Mouse (Mus musculus) Patski (cell line): ENCODE results near the gene Psma7. TPM values are rescaled to one million over a fixed set of nuclear protein-coding genes. Genes with fewer than 3 reads are reported as not detected.
A peak's percentile ranks its signal among the peaks of the same experiment; 100 is the strongest.

ENCODE experiments used
- ATAC-seq: fragments of 100-300 bp; one replicate; pipeline ENCODE4 v1.8.0; 2021
- CTCF ChIA-PET: fragments of 350-600 bp; sonication (Branson Sonifier 250); formaldehyde crosslinking; loops from one replicate; lab custom pipeline; 2022; ENCODE audit warnings: inconsistent platforms; lab: Charles Lee
- POLR2A ChIA-PET: fragments of 350-600 bp; sonication (Branson Sonifier 250); formaldehyde crosslinking; loops from one replicate; lab custom pipeline; 2022; ENCODE audit warnings: antibody characterized with exemption, inconsistent platforms; lab: Charles Lee
- DNase-seq: peaks from one replicate; pipeline ENCODE4 v3.0.0-alpha.2; 2011; ENCODE audit warnings: low read depth, low spot score
- H3K27me3 ChIP-seq: fragments of 371-371 bp; one replicate; pipeline ENCODE4 v1.5.1; 2021
- CTCF ChIP-seq: fragments of 100-300 bp; IDR thresholded peaks from one replicate; pipeline ENCODE4 v1.5.1; 2021
- in situ Hi-C: fragments of 300-500 bp; cut with MboI; formaldehyde crosslinking; loops from 3 replicates; pipeline ENCODE4 v1.11.1; 2018; ENCODE audit warnings: low pct_unique_long_range_greater_than_20kb, mixed read lengths
- polyA plus RNA-seq: library from polyadenylated mRNA; unstranded; gene quantifications from one replicate; pipeline ENCODE4 v1.2.3, GENCODE M21; 2021

Gene Psma7
- polyA plus RNA-seq, 1 experiment from 2014 or later = 316 TPM

GRCm38 (mm10) chr2:180047580-180047979 lies 5.3 kb upstream of the Psma7 start:
- TF ChIP-seq CTCF = no peak
- CTCF ChIA-PET = interaction anchor here (1.2 to 3.5 kb wide), 3 partner anchors 12 to 133 kb away, joined by 3 to 16 read pairs (median 3); no protein-coding TSS in a partner anchor
- DNase-seq (no peak), ATAC-seq (no peak)
- in situ Hi-C loops = loop anchor here (5.0 kb wide), 1 partner anchor 130 kb away; no protein-coding TSS in a partner anchor
- no peaks in the 10 kb centered on the region for H3K27me3 ChIP-seq
- POLR2A ChIA-PET = interaction anchor here (1.6 kb wide), 1 partner anchor 9 kb away, joined by 5 read pairs; no protein-coding TSS in a partner anchor

- ATAC-seq (no peak), DNase-seq (no peak)
- H3K27me3 ChIP-seq = no peaks in the 10 kb centered on the region
- ChIA-PET POLR2A (interaction anchor here (0.7 kb wide), 1 partner anchor 187 kb away, joined by 5 read pairs; no protein-coding TSS in a partner anchor), CTCF (interaction anchor here (0.5 to 4.1 kb wide), 7 partner anchors 9 to 131 kb away, joined by 3 to 26 read pairs (median 4); no protein-coding TSS in a partner anchor)
- in situ Hi-C loops = loop anchor here (5.0 kb wide), 1 partner anchor 128 kb away; no protein-coding TSS in a partner anchor
- no peak for TF ChIP-seq CTCF
Measured at GRCm38 (mm10) chr2:180045283-180045682, 3.0 kb upstream of the Psma7 start.

DNA sequence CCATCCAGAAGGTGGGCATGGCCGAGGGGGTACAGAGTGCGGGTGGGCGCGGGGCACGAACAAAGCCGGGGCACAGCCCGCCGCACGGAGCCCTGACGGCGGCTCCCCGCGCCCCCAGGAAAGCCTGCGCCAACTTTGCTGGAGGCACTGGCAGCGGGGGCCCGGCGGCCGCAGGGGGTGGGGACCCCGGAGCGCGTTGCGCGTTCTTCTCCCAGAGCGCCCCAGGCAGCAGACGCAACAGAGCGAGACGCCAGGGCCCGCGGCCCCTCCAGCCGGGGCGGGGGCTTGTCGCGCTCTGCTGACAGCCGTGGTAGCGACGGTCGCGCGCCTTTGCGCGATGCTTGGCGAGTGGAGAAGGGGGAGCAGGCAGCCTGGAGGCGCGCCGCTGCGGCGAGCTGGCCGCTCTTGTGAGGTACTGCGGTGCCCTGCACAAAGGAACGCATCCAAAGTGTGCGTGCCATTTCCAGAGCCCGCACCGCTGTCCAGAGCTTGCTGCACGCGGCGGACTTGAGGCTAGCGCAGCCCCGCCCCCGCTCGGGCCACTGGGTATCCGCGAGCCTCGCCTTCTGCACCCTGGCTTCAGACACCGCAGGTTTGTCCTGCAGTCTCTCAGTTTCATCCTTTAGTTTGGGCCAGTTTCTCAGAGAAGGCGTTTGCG lies 754 bp upstream of the Psma7 start:
- in situ Hi-C loops = loop anchor here (5.0 kb wide), 1 partner anchor 66 kb away; the partner anchor contains the start of gene Taf4
- peak; percentile 37 for ATAC-seq
- TF ChIP-seq CTCF = no peak
- ChIA-PET POLR2A (interaction anchor here (0.6 to 2.1 kb wide), 4 partner anchors 16 to 63 kb away, joined by 3 to 5 read pairs (median 3); partner anchors contain the start of gene Lsm14b), CTCF (interaction anchor here (0.7 to 4.1 kb wide), 6 partner anchors 10 to 129 kb away, joined by 3 to 26 read pairs (median 3); no protein-coding TSS in a partner anchor)
- H3K27me3 ChIP-seq = no peaks in the 10 kb centered on the region
- no peak for DNase-seq

- DNase-seq (no peak), ATAC-seq (peak; percentile 27)
- ChIA-PET POLR2A (interaction anchor here (0.6 to 2.1 kb wide), 5 partner anchors 9 to 1802 kb away, joined by 3 to 6 read pairs (median 5); partner anchors contain the start of genes Lsm14b and Taf4), CTCF (interaction anchor here (1.1 to 2.8 kb wide), 3 partner anchors 9 to 63 kb away, joined by 3 to 8 read pairs (median 4); no protein-coding TSS in a partner anchor)
- no peaks in the 10 kb centered on the region for H3K27me3 ChIP-seq
- TF ChIP-seq CTCF = no peak
- in situ Hi-C loops = loop anchor here (5.0 kb wide), 1 partner anchor 64 kb away; the partner anchor contains the start of gene Taf4
Measured at GRCm38 (mm10) chr2:180041577-180042255, 517 bp downstream of the Psma7 start.

GRCm38 (mm10) chr2:180040406-180040805 lies 1.8 kb downstream of the Psma7 start:
- TF ChIP-seq CTCF = no peak
- CTCF ChIA-PET = interaction anchor here (2.8 kb wide), 1 partner anchor 14 kb away, joined by 8 read pairs; no protein-coding TSS in a partner anchor
- ATAC-seq (no peak), DNase-seq (no peak)
- in situ Hi-C loops = loop anchor here (5.0 kb wide), 1 partner anchor 63 kb away; the partner anchor contains the start of gene Taf4
- POLR2A ChIA-PET = interaction anchor here (1.1 kb wide), 1 partner anchor 12 kb away, joined by 3 read pairs; no protein-coding TSS in a partner anchor
- no peaks in the 10 kb centered on the region for H3K27me3 ChIP-seq

DNA sequence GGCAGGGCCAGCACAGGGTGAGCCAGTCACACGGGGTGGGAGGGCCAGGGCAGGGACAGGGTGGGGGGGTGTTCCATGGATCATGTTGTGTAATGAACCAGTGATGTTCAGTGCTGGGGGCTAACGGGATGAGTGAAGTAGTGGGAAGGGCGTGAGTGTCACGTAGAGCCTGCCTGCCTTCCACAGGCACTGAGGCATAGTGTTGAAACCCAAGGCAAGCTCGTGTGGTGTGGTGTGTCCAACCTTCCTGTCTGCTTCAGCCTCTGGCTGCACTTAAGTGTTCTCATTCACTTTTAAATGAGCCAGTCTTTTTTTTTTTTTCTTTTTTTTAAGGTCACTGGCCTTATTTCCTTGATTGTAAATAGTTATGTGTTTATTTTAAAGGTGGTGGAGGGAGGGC lies 7.5 kb downstream of the Psma7 start:
- H3K27me3 ChIP-seq = no peaks in the 10 kb centered on the region
- POLR2A ChIA-PET = interaction anchor here (1.1 kb wide), 1 partner anchor 9 kb away, joined by 5 read pairs; no protein-coding TSS in a partner anchor

DNA sequence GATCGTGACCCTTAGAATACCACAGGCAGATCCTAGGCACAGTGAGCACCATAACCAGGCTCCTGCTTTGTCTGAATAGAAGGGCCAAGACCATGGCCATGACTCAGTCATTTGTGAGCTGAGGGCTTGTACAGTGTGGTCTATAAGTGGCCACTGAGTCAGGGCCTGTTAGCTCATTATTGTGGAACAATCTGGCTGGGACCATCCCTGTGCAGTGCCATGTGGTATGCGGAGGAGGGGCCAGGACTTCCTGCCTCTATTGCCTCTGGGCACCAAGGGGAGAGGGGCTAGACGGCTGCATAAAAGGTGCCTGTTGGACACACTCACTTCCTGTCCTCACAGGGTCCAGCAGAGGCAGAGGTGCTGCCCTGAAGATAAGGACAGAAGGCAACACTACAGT lies 8.3 kb downstream of the Psma7 start:
- ATAC-seq = peak; percentile 33
- in situ Hi-C loops = loop anchor here (10.0 kb wide), 1 partner anchor 1779 kb away; no protein-coding TSS in a partner anchor

More for the DNA sequence above, 7.5 kb downstream of the Psma7 start:
- in situ Hi-C loops = loop anchor here (10.0 kb wide), 1 partner anchor 1780 kb away; no protein-coding TSS in a partner anchor
- ATAC-seq (no peak), DNase-seq (no peak)
- TF ChIP-seq CTCF = no peak
- CTCF ChIA-PET = no interaction called here

GRCm38 (mm10) chr2:180032925-180033324 lies 9.3 kb downstream of the Psma7 start:
- peak; percentile 69 for DNase-seq
- ChIA-PET POLR2A (interaction anchor here (1.3 to 1.4 kb wide), 2 partner anchors 9 to 119 kb away, joined by 4 to 5 read pairs; partner anchors contain the start of genes Psma7 and Ss18l1), CTCF (interaction anchor here (0.8 to 2.0 kb wide), 4 partner anchors 9 to 18 kb away, joined by 3 to 9 read pairs (median 4); partner anchors contain the start of genes Psma7 and Ss18l1)
- peak; percentile 78 for ATAC-seq
- in situ Hi-C loops = loop anchor here (10.0 kb wide), 1 partner anchor 1778 kb away; no protein-coding TSS in a partner anchor
- TF ChIP-seq CTCF = no peak
- no peaks in the 10 kb centered on the region for H3K27me3 ChIP-seq

More for the DNA sequence above, 8.3 kb downstream of the Psma7 start:
- ChIA-PET POLR2A (no interaction called here), CTCF (no interaction called here)
- DNase-seq = no peak
- H3K27me3 ChIP-seq = no peaks in the 10 kb centered on the region
- TF ChIP-seq CTCF = no peak

DNA sequence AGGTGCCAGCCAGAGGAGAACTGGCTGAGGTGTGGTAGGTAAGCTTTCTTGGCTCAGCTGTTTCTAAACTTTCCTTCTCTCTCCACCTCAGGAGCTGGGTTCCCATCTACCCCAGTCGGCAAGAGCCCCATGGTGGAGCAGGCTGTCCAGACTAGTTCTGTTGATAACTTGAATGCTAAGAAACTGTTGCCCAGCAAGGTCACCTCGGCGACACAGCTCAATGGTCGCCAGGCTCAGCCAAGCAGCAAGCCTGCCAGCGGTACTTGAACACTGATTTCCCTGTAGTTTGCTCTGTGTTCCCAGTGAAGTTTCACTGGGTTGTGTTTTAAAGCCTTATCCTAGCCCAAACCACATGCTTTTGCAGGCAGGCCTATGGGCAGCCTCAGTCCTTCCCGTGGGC lies 11.0 kb downstream of the Psma7 start:
- ATAC-seq (no peak), DNase-seq (no peak)
- in situ Hi-C loops = loop anchor here (10.0 kb wide), 1 partner anchor 1776 kb away; no protein-coding TSS in a partner anchor
- H3K27me3 ChIP-seq = no peaks in the 10 kb centered on the region
- TF ChIP-seq CTCF = no peak
- CTCF ChIA-PET = no interaction called here
- POLR2A ChIA-PET = interaction anchor here (1.4 kb wide), 1 partner anchor 54 kb away, joined by 8 read pairs; the partner anchor contains the start of gene Taf4
